Mouse (Mus musculus) heart, embryonic 16.5 days (tissue): ENCODE data around the gene Creb3l2. TPM values are rescaled to one million over a fixed set of nuclear protein-coding genes. Genes with fewer than 3 reads are reported as not detected.

Experiments used
- ATAC-seq: fragments of 200-750 bp; cut with Nextera tagmentation; replicated peaks from 2 replicates; pipeline ENCODE4 v1.8.0; 2017; ENCODE audit warnings: moderate number of reproducible peaks; ENCODE audit not compliant: insufficient read depth, low FRiP score; ENCODE audit errors: extremely low read depth
- H3K27ac ChIP-seq: fragments of 300-500 bp; sonication (generic); 2 replicates; pipeline ENCODE4 v1.5.1; 2014; ENCODE audit warnings: mild to moderate bottlenecking, low read length, control low read depth, moderate library complexity
- H3K27me3 ChIP-seq: fragments of 300-500 bp; sonication (generic); 2 replicates; pipeline ENCODE4 v1.6.1; 2014; ENCODE audit warnings: low read length, mixed read lengths; ENCODE audit not compliant: control insufficient read depth, insufficient read depth
- H3K36me3 ChIP-seq: fragments of 300-500 bp; sonication (generic); 2 replicates; pipeline ENCODE4 v1.6.1; 2014; ENCODE audit not compliant: control insufficient read depth, insufficient read depth
- H3K4me1 ChIP-seq: fragments of 300-500 bp; sonication (generic); 2 replicates; pipeline ENCODE4 v1.6.1; 2014; ENCODE audit warnings: low read length, mixed read lengths; ENCODE audit not compliant: control insufficient read depth, insufficient read depth
- H3K4me2 ChIP-seq: fragments of 300-500 bp; sonication (generic); 2 replicates; pipeline ENCODE4 v1.6.1; 2014; ENCODE audit warnings: low read depth, mild to moderate bottlenecking, control low read depth, low read length
- H3K4me3 ChIP-seq: fragments of 300-500 bp; sonication (generic); 2 replicates; pipeline ENCODE4 v1.5.1; 2014; ENCODE audit warnings: mild to moderate bottlenecking, control low read depth, low read length
- H3K9ac ChIP-seq: fragments of 300-500 bp; sonication (generic); 2 replicates; pipeline ENCODE4 v1.6.1; 2014; ENCODE audit warnings: low read length, control low read depth
- H3K9me3 ChIP-seq: fragments of 300-500 bp; sonication (generic); replicated peaks from 2 replicates; pipeline ENCODE4 v1.6.1; 2016; ENCODE audit warnings: low read length; ENCODE audit not compliant: control insufficient read depth
- WGBS: fragments of 180-500 bp; shearing (Covaris S2); extraction: QIAGEN DNeasy Blood & Tissue Kit; methylation state at CpG from one replicate; pipeline ENCODE4 v1.1.7; 2014; 5-methylcytosine and 5-hydroxymethylcytosine counted together
- polyA plus RNA-seq: library from polyadenylated mRNA; unstranded; fragments of >200 nt; fragmentation: Nextera tagmentation; extraction: Ambion mirVana; gene quantifications from 2 replicates; pipeline ENCODE4 v1.2.1, GENCODE M21; 2015

Creb3l2 gene
- polyA plus RNA-seq, 1 experiment from 2014 or later = 28.2 TPM

DNA sequence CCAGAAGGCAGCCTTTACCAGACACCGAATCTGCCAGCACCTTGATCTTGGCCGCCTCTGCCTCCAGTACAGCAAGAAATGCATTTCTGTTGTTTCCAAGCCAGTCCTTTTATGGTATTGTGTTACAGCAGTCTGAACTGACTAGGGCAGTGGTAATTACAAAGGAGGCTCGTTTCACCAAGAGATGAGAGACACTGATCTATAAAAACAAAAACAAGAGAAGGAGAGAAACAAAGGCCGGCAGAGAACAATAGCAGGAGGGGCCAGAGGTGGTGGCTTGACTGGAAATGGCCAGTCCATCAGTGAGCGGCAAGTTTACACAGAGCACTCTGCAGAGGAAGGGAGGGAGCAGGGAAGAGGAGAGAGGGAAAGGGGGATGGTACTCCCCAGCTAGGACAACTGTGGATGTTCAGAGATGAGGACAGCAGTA is 105.1 kb downstream of the Creb3l2 start:
- Histone ChIP-seq H3K4me2 (no peak overlapping the region), H3K36me3 (peaks cover 42% of the 10 kb centered on the region)
- 28% methylated on average over 5 of the region's 5 CpGs for WGBS

DNA sequence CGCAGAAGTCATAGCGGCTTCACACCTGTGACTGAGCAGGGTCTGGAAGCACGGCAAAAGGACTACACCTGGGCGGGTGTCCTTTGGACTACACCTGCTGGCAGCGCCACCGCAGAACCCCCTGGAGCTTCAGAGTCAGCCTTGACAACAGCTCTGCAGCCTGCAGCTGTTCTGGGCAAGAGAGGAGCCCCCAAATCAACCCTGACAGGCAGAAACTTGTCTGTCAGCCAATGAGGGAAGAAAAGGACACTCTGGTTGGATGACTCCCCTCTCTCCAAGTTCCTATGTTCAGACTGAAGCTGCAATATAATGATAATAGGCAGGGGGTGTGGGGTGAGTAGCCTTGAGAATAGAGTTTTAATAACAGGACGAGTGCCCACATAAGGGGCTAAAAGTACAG is 105.6 kb downstream of the Creb3l2 start:
- no peak overlapping the region; the same call in 1 of the 2 replicates for H3K27ac ChIP-seq
- H3K27me3 ChIP-seq = no peaks in the 10 kb centered on the region
- no peaks in the 10 kb centered on the region for H3K9me3 ChIP-seq
- peaks cover 18% of the 10 kb centered on the region for H3K4me1 ChIP-seq
- H3K36me3 ChIP-seq = peaks cover 47% of the 10 kb centered on the region
- H3K4me2 ChIP-seq = no peak overlapping the region
- WGBS = 72% methylated on average over 7 of the region's 7 CpGs
- no peak overlapping the region for H3K9ac ChIP-seq
- ATAC-seq = no peak
- H3K4me3 ChIP-seq = no peak overlapping the region

More for the DNA sequence above, 105.1 kb downstream of the Creb3l2 start:
- Histone ChIP-seq H3K4me3 (no peak overlapping the region), H3K27ac (peak overlapping the region; percentile 32; the same call in 1 of the 2 replicates), H3K27me3 (no peaks in the 10 kb centered on the region), H3K9me3 (no peaks in the 10 kb centered on the region), H3K4me1 (peaks cover 13% of the 10 kb centered on the region), H3K9ac (no peak overlapping the region)
- peak; percentile 57 for ATAC-seq

DNA sequence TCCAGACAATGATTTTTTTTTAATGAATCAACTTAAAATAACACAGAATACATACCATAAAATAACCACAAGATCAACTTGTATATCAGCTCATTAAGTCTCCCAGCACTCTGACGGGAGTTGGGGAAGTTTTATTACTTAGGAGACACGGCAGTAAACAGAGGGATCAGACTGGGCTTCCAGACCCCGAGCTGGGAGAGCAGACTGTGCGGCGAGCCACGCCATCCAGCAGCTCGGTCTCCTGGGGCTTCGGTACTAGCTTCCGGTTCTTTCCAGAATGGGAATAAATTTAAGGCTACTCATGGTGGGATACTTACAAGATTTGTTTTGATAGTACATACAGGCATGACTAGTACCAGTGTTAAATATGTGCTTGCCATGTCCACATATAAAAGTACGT is 109.1 kb downstream of the Creb3l2 start:
- peaks cover 46% of the 10 kb centered on the region for H3K36me3 ChIP-seq
- no peak overlapping the region for H3K9ac ChIP-seq
- H3K4me3 ChIP-seq = no peak overlapping the region
- H3K4me2 ChIP-seq = no peak overlapping the region
- H3K27me3 ChIP-seq = no peaks in the 10 kb centered on the region
- ATAC-seq = no peak
- H3K9me3 ChIP-seq = no peaks in the 10 kb centered on the region
- H3K27ac ChIP-seq = no peak overlapping the region
- WGBS = 84% methylated on average over 10 of the region's 10 CpGs
- peaks cover 45% of the 10 kb centered on the region for H3K4me1 ChIP-seq

DNA sequence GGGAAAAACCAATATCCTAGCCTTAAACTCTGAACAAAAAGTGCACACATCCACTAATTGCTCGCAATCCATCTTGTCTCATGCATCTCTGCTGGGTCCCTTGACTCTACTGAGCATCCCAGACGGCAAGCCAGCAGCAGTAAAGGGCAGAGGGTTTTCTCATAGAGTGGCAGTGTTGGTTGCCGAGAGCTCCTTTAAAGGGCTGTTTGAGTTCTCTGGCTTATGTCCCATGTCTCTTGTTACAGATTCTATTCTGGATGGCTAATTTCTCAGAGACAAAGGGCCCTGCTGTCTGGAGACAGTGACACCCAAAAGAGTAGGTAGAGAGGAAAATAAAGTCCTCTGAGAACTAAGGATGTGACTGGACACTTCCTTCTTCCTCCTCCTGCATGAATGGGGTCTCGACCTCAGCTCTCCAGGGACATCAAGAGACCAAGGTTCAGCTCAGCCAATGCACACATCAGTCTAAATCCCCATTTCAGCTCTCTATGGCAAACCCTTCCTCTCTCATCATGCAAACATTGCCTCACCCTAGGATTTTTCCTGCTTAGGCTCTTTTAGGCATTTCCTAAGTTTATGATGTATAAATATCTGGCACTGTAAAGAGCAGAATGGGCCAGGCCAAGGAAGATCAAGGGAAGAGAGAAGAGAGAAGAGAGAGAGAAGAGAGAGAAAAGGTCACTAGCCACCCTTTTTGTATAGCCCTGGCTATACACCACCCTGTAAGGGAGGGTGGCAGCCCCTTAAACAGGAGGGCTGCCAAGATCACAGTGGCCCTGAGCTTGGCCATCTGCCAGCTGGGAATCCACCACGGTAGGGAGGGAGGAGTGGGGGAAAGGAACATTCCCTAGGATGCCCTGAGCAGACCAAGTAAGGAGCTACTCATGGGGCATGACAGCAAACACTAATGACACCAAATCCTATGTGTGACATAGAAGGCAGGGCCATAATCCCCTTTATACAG is 111.8 kb downstream of the Creb3l2 start:
- peak overlapping the region; percentile 56 for H3K27ac ChIP-seq
- H3K36me3 ChIP-seq = peaks cover 36% of the 10 kb centered on the region
- no peak overlapping the region for H3K9ac ChIP-seq
- H3K4me1 ChIP-seq = peaks cover 44% of the 10 kb centered on the region
- no peaks in the 10 kb centered on the region for H3K27me3 ChIP-seq
- peak; percentile 88 for ATAC-seq
- H3K4me2 ChIP-seq = no peak overlapping the region
- WGBS = 37% methylated on average over 5 of the region's 5 CpGs
- H3K4me3 ChIP-seq = no peak overlapping the region
- no peaks in the 10 kb centered on the region for H3K9me3 ChIP-seq

DNA sequence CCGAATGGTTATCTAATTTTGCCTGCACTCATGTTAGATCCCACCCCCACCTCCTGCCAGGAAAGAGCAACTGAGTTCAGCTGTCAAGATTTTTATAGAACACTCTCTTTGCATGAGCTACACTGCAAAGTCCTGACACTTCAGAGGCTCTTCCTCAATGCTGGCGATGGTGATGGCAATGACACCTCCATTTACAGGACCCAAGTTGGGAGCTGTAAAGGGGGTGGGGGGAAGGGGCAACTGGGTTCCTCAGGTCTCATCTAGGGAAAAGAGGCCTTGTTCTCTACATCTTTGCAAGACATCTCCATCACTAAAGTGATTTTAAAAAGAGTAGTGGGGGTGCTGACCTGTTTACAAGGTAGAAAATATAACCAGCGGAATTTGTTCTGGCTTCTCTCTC is 112.6 kb downstream of the Creb3l2 start:
- Histone ChIP-seq H3K27me3 (no peaks in the 10 kb centered on the region), H3K4me2 (no peak overlapping the region), H3K9ac (no peak overlapping the region), H3K27ac (peak overlapping the region; percentile 62), H3K9me3 (no peaks in the 10 kb centered on the region), H3K4me3 (no peak overlapping the region), H3K4me1 (peaks cover 44% of the 10 kb centered on the region), H3K36me3 (peaks cover 28% of the 10 kb centered on the region)
- ATAC-seq = 0 out of 2 replicates have a peak, but pooled peaks have one; percentile 28
- 55% methylated on average over 3 of the region's 3 CpGs for WGBS

DNA sequence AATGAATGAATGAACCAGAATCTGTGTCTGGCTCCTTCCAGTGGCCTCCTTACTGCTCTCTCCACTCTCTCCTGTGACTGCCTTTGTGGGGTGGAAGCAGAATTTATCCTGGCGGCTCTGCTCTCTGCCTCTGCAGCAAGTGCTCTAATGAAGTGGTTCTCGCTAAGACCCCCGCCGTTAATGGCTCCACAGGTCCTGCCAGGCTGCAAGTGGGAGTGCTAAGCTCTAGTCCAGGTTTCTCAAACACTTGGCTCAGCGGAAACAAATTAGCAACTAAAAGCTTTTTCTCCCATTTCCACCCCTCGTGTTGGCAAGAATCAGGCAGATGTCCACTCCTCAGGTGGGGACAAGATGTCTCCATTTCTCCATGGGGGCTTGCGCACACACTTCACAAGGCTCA is 113.3 kb downstream of the Creb3l2 start:
- Histone ChIP-seq H3K9ac (no peak overlapping the region), H3K4me3 (no peak overlapping the region), H3K27me3 (no peaks in the 10 kb centered on the region), H3K36me3 (peaks cover 21% of the 10 kb centered on the region), H3K9me3 (no peaks in the 10 kb centered on the region), H3K4me1 (peaks cover 44% of the 10 kb centered on the region), H3K4me2 (no peak overlapping the region), H3K27ac (peak overlapping the region; percentile 62)
- 52% methylated on average over 7 of the region's 7 CpGs for WGBS
- no peak for ATAC-seq

DNA sequence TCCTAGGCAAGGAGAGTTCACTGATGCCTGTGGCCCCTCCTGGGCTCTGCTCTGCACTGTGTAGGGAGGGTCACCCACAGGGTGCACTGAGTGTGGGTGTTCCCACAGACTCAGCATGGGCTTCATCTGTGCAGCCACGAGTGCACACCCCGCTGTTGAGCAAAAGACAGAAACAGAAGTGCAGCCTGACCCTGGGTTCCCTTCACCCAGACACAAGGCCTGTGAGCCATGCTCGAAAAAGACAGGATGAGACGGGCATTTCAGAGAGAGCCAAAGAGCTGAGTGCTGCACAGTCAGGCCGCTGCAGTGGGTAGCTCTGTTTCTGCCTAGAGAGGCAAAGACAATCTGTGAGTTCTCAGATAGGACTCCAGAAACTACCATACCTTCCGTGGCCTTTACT is 114.4 kb downstream of the Creb3l2 start:
- H3K27ac ChIP-seq = peak overlapping the region; percentile 46
- H3K4me1 ChIP-seq = peaks cover 44% of the 10 kb centered on the region
- no peak overlapping the region for H3K9ac ChIP-seq

DNA sequence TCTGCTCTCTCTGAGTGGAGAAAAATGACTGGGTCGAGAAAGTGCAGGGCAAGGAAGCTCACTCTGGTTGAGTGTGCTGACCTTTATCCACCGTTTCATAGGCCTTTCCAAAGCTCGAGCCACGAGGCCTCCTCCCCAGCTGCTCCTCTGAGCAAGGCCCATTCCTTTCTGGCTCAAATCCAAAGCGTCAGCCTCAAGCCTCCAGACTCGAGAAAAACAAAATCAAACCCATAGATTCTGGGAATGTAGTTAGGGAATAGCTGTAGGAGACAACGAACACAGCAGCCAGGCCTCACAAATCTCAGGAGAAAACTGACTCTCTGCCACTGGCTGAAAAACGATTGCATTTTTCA is 115.4 kb downstream of the Creb3l2 start:
- Histone ChIP-seq H3K27me3 (no peaks in the 10 kb centered on the region), H3K9ac (no peak overlapping the region), H3K27ac (peak overlapping the region; percentile 38; the same call in 1 of the 2 replicates), H3K9me3 (no peaks in the 10 kb centered on the region), H3K4me1 (peaks cover 36% of the 10 kb centered on the region), H3K4me3 (no peak overlapping the region), H3K36me3 (peaks cover 6% of the 10 kb centered on the region; the same call in 1 of the 2 replicates), H3K4me2 (no peak overlapping the region)
- WGBS = 26% methylated on average over 8 of the region's 8 CpGs
- no peak for ATAC-seq

More for the DNA sequence above, 114.4 kb downstream of the Creb3l2 start:
- Histone ChIP-seq H3K27me3 (no peaks in the 10 kb centered on the region), H3K4me3 (no peak overlapping the region), H3K9me3 (no peaks in the 10 kb centered on the region), H3K4me2 (no peak overlapping the region), H3K36me3 (peaks cover 14% of the 10 kb centered on the region; the same call in 1 of the 2 replicates)
- 59% methylated on average over 6 of the region's 6 CpGs for WGBS
- no peak for ATAC-seq
